Mouse (Mus musculus): ENCODE data around the gene Slc25a5.

- TF ChIP-seq POLR2A (IDR thresholded peaks at IDR 0.05; ENCODE audit: control insufficient read depth, extremely low read depth, insufficient read depth, low read length, poor library complexity) (no peak), CTCF (IDR thresholded peaks at IDR 0.05; ENCODE audit: borderline replicate concordance, control insufficient read depth, extremely low read depth, insufficient read depth, low read length, poor library complexity) (no peak)
These were observed 28.1 kb upstream of the Slc25a5 start for GRCm38 (mm10) chrX:36767386-36767785.
